Mouse (Mus musculus): Measurements from ENCODE around the gene S100a1.

S100a1 gene

GRCm38 (mm10) chr3:90513796-90514590 lies at the start of gene S100a1, which contains the start of gene S100a13:
Gene S100a1 (minus strand): TSS chr3:90514392.
Gene S100a13 (plus strand): TSS chr3:90514435.
- DNase-seq (ENCODE audit: low read depth, low spot score) = peak; percentile 37

GRCm38 (mm10) chr3:90560008-90560628 lies 45.9 kb upstream of the S100a1 start, which contains the start of gene S100a3:
Gene S100a3 (plus strand): TSS chr3:90560578.
- DNase-seq (ENCODE audit: low read depth, low spot score) = no peak

- DNase-seq (ENCODE audit: low read depth, low spot score) = no peak
These were observed 41.8 kb upstream of the S100a1 start for GRCm38 (mm10) chr3:90555954-90556353.

GRCm38 (mm10) chr3:90552231-90552630 lies 38.0 kb upstream of the S100a1 start:
- DNase-seq (ENCODE audit: low read depth, low spot score) = no peak

GRCm38 (mm10) chr3:90550421-90550790 lies 36.2 kb upstream of the S100a1 start:
- no peak for DNase-seq (ENCODE audit: low read depth, low spot score)

GRCm38 (mm10) chr3:90549676-90550420 lies 35.7 kb upstream of the S100a1 start:
- DNase-seq (ENCODE audit: low read depth, low spot score) = no peak

GRCm38 (mm10) chr3:90540904-90541303 lies 26.7 kb upstream of the S100a1 start:
- DNase-seq (ENCODE audit: low read depth, low spot score) = no peak

GRCm38 (mm10) chr3:90537905-90538296 lies 23.7 kb upstream of the S100a1 start:
- no peak for DNase-seq (ENCODE audit: low read depth, low spot score)

- no peak for DNase-seq (ENCODE audit: low read depth, low spot score)
These were observed 23.1 kb upstream of the S100a1 start, which contains the start of gene S100a16 for GRCm38 (mm10) chr3:90537141-90537904. Gene S100a16 (plus strand): TSS chr3:90537254.

GRCm38 (mm10) chr3:90535446-90535845 lies 21.3 kb upstream of the S100a1 start:
- no peak for DNase-seq (ENCODE audit: low read depth, low spot score)

GRCm38 (mm10) chr3:90531713-90532112 lies 17.5 kb upstream of the S100a1 start:
- no peak for DNase-seq (ENCODE audit: low read depth, low spot score)

GRCm38 (mm10) chr3:90527291-90527873 lies 13.2 kb upstream of the S100a1 start:
- no peak for DNase-seq (ENCODE audit: low read depth, low spot score)

GRCm38 (mm10) chr3:90526580-90526979 lies 12.4 kb upstream of the S100a1 start, which contains the start of gene S100a14:
Gene S100a14 (plus strand): TSS chr3:90526856.
- DNase-seq (ENCODE audit: low read depth, low spot score) = no peak

- no peak for DNase-seq (ENCODE audit: low read depth, low spot score)
These were observed 11.9 kb upstream of the S100a1 start for GRCm38 (mm10) chr3:90526076-90526475.

GRCm38 (mm10) chr3:90525421-90525820 lies 11.2 kb upstream of the S100a1 start:
- peak; percentile 59 for DNase-seq (ENCODE audit: low read depth, low spot score)

GRCm38 (mm10) chr3:90517711-90518110 lies 3.5 kb upstream of the S100a1 start:
- DNase-seq (ENCODE audit: low read depth, low spot score) = no peak

GRCm38 (mm10) chr3:90515789-90516188 lies 1.6 kb upstream of the S100a1 start:
- no peak for DNase-seq (ENCODE audit: low read depth, low spot score)

- peak; percentile 29 for DNase-seq (ENCODE audit: low read depth, low spot score)
These were observed 1.1 kb upstream of the S100a1 start for GRCm38 (mm10) chr3:90515242-90515641.

- peak; percentile 65 for DNase-seq (ENCODE audit: low read depth, low spot score)
These were observed 499 bp upstream of the S100a1 start for GRCm38 (mm10) chr3:90514691-90515090.

GRCm38 (mm10) chr3:90512948-90513642 lies 1.1 kb downstream of the S100a1 start:
- DNase-seq (ENCODE audit: low read depth, low spot score) = no peak
